Mouse (Mus musculus) cerebellum, adult 11-12 months (tissue): ENCODE measurements around the gene Simc1.
A peak's percentile ranks its signal among the peaks of the same experiment; 100 is the strongest.
"Not testable (repeated sequence)": the region's sequence is repeated elsewhere in the genome, so short reads cannot be mapped to it uniquely, and the experiment has no call there.

Source experiments
- DNase-seq: peaks from one replicate; pipeline ENCODE4 v3.0.0; 2022

The Simc1 gene

DNA sequence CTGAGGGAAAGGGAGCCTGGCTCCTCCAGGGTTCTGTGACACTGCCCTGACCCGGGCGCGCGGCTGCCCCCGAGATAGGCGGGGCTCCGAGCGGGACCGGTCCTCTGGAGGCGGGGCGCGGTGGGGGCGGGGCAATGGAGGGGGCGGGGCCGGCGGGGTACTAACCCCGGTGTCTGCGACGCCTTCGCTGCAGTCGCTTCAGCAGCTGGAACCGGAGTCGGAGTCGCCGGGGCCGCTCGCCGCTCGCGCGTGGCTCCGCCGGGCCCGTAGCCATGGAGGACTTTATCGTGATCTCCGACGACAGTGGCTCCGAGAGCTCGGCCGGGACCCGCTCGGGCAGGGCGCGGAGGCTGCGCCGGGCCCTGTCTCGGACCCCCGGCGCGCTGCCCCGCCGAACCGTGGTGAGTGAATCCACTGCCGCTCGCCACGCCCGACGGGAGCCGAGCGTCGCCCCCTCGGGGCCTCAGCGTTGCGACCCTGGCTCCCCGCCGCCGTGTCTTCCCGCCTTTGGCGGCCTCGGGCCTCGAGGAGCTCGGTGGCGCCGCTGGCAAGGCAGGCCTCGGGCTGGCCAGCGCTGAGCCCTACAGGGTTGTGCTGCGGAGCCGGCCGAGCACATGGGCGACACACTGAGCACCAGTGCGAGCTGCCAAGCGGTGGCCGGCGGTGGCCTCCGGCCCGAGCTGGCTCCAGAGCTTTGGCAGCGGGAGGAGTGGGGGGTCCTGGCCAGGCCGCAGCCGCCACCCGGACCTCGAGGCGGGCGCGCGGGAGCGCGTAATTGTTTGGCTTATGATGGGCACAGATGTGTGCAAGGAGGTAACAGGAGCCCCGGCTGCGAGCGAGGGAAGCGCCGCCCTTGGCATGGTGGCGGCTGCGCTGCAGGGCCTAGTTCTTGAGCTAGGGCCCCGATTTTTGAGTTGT, at the start of gene Simc1:
Gene Simc1, plus strand, starts transcription at position 176 of the 918 bp plus-strand sequence.
- DNase-seq: peak; percentile 75

DNA sequence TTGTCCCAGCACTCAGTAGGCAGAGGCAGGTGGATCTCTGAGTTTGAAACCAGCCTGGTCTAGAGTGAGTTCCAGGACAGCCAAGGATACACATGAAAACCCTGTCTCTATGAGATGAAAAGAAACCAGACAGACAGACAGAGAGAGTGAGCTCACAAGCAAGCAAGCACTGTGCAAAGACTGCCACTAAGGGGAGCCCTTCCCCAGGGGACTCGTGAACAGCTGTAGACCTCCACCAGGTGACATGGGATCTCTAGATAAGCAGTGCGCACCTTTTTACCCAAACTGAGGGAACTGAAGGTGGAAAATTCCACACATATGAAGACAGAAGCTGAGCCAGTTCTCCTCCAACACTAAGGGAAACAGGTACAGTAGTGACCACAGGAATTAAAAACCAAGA, 46.5 kb upstream of the Simc1 start:
- no peak for DNase-seq

DNA sequence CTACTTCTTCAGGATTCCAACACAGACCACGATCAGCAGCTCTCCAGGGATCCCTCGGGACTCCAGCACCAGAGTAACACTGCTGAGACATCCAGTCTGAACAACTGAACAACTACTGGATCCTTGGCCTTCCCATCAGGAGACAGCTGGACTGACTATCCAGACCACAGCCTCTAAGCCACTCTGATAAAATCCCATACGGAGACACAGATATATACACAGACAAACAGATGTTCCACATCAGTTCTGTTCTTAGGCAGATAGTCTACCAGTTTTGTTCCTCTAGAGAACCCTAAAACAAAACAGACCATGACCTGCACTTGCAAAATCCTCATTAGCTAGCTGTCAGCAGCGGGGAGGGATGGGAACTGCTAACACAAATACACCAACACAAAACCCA, 44.3 kb upstream of the Simc1 start:
- no peak for DNase-seq

DNA sequence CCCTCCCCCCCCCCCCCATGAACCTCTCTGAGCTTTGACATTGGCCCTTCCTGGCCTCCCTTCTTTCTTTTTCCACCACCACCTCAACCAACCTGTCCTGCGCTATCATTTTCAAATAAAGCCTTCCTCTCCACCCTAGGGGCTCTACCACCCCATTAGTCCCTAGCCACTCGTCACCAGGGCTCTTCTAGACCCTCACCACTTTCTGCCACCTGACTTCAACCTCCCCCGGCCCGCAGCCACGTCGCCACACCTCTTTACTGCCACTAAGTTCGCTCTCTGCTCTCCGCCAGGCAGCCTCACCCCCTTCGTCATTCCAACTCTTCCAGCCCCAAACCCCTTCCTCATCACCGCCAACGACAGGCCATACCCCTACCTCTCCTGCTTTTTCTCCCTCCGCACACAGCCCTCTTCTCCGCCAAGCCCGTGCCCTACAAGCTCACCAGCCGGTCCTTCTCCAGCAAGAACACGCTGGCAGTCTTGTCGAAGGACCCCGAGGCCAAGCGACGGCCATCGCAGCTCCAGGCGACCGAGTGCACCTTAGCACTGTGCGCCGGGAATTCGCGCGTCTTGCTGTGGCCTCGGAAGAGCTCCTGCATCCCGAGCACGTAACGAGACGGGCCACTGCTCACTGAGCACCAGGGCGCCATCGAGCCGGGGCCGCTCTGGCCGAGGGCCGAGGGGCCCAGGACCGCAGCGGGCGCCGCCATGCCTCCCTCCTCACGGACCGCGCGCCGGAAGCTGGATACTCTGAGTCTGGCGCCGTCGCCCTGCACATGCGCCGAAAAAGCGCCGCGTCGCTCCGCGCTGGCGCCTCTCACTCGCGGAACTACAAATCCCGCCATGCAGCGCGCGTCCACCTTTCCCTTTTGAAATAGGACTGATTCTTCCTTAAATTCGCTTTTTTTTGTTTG, 35.2 kb upstream of the Simc1 start, which contains the start of gene Thoc3:
Gene Thoc3, minus strand, starts transcription at position 752 of the 914 bp plus-strand sequence.
- DNase-seq: peak; percentile 86

DNA sequence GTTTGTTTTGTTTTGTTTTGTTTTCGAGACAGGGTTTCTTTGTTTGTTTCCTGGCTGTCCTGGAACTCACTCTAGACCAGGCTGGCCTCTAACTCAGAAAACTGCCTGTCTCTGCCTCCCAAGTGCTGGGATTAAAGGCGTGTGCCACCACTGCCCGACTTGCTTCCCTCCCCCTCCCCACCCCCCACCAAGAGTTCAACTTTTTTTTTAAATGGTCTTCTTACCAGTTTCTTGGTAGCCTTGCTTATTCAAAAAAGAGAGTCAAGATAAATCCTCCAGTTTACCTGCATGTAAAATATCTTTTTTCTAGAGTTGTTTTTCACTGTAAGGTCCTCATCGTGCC, 34.6 kb upstream of the Simc1 start:
- no peak for DNase-seq

DNA sequence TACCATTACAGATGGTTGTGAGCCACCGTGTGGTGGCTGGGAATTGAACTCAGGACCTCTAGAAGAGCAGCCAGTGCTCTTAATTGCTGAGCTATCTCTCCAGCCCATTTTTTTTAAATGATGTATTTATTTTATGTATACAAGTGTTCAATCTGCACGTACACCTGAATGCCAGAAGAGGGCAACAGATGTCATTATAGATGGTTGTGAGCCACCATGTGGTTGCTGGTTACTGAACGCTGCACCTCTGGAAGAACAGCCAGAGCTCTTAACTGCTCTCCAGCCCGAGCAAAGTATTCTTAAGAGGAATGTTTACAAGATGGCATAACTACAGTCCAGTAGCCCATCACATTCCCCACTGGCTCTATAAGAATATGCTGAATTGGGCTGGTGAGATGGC, 31.6 kb upstream of the Simc1 start:
- no peak for DNase-seq

DNA sequence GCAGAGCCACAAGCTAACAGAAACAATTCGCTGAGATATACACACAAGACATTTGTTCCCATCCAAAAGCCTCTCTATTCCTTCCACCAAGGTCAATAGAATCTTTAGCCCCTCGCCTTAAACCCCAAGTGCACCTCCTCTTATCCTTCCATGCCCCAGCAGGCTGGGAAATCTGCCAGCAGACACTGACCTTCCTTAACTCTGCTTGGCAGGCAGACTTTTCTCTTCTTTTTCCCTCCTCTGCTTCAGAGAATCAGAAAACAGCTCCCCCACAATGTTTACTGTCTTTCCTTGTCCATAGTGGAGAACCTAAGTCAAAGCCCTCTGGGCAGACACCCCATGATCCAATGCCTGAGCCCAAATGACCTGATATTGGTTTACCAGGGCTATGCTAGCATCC, 28.6 kb upstream of the Simc1 start:
- no peak for DNase-seq

DNA sequence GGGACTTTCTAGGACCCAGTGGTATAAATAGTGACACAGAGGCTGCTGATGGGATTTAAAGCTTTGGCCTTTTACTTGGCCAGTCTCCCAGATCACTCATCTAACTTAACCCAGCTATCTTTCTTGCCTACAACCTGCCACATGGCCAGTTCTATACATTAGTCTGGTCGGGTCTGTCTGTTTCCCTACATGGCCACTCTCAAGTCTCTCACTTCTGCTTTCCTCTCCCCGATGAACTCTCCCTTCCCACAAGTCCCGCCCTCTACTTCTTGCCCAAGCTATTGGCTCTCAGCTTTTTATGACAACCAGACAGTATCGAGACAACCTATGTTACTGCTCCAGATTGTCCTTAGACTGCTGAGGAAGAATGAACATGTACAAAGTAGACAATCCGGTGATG, 27.9 kb upstream of the Simc1 start:
- DNase-seq: no peak

DNA sequence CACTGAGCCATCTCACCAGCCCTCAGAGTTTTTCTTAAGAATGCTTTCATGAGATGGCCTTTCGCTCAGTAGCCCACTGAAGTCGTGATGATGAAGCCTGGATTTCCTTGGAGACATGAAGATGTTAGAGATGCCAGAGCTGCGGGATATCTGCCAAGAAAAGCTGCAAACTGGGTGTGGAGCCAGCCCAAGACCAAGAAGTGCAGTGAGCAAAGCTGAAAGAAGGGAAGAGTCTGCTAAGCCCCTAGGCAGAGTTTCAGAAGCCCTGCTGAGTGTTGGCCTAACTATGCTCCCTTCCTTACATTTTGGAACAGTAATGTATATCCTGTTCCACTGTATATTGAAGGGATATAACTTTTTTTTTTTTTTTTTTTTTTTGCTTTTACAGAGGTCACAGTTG, 24.3 kb upstream of the Simc1 start:
- no peak for DNase-seq

DNA sequence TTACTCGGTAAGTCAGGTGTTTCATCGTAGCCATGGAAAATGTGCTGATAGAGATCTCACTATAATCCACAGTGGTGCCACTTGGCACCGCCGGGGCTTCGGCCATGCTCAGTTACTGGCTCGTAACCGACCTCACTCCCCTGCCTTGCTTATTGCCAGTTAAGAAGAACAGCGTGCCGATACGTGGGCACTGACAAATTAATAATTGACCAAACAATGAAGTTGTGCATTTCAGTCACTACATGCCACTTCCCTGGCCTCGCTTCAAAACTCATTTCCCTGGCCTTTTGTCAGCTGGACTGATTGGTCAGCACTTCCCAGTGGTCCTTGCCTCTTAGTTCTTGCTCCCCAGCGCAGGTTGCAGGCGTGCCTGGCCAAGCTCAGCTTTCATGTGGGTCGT, 22.1 kb upstream of the Simc1 start:
- DNase-seq: no peak

DNA sequence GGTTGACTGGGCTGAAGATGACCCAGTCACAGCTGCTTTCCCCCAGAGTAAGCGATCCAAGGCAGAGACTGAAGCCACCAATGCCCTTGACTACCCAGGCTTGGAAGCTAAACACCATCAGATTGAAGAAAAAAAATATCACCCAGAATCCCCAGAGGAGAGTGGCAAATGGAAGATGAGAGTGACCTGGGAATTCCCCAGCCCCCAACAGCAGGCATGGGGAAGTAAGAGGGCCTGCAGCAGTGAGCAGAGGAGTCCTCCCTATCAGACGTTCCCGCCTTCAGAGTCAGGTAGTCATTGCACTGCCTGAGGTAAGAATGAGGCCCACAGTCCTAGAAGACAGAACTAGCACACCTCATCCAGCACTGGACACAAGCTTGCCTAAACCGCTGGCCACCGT, 13.2 kb upstream of the Simc1 start:
- DNase-seq: no peak

DNA sequence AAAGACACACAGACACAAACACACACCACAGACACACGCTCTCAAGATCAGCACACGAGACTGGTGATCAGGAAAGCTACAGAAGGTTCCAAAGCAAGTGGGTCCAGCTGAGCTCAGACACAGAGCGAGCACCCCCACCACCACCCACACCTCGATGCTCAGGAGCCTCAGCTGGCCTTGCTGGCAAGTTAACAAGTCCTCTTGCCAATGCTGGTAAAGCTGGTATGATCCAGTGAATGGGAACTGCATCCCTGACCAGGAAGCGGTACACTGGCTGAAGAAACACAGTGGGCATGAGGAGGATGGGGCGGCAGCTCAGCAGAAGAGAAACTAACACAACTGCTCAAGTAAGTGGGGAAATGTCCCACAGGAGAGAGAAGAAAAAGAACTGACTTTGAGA, 12.2 kb upstream of the Simc1 start:
- DNase-seq: no peak

DNA sequence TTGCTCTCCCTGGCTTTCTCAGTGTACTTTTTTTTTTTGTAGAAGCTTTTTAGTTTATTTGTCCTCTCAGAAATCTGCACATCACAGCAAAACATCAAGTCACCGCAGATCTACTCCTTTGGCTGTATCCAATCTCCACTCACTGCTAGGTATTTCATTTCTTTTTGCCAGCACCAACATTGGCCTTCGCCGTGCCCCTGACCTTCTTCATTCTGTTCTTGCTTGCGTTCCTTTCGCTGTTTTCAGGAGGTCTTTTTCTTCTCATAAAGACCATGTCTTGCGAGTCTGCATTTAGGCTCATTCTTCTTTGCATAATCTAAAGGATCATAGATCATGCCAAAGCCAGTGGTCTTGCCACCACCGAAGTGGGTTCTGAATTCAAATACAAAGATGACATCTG, 4.0 kb upstream of the Simc1 start:
- not testable (repeated sequence) for DNase-seq

DNA sequence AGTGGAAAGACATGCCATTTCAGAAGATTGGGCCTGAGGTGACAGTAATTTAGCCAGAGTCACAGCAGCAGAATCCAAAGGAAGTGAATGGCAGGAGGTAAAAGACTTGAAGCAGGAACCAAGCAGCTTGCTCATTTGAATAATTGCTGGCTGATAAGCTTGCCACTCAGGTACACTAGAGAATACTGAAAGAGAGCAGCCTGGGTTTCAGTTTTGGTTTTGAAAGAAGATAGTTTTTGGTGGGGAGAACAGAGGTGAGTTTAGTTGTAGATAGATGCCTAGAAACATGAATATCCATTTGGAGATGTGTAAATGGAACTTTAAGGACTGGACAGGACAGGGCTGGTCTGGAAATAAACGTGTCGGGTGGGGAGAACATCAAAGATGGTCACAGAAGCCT, 2.2 kb upstream of the Simc1 start:
- DNase-seq: no peak

DNA sequence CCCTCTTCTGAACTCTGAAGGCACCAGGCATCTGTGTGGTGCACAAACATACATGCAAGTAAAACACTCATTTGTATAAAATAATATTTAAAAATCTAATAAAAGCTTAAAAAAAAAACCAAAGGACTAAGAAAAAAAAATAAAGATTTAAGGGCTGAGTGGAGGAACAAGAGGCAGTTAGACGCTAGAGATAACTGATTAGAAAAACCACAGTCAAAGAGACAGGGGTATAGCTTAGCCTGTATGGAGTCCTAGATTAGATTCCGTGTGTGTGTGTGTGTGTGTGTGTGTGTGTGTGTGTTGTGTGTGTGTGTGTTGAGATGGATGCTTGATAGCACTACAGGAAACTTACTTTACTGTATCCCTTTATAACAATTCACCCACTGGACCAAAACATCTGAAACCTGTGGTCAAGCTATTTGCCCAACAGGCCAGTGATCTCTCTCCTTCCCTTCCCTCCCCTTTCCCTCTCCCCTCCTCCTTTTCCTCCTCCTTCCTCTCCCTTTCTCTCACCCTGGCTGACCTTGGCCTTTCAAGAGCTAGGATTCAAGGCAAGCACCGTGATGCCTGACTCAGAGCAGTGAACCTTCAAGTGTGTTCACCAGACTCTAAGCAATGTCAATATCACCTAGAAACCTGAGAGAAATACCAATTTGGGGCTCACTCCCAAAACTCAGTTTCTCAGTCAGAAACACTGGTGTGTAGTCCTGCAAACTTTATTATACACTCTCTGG, 1.5 kb upstream of the Simc1 start:
- DNase-seq: no peak

DNA sequence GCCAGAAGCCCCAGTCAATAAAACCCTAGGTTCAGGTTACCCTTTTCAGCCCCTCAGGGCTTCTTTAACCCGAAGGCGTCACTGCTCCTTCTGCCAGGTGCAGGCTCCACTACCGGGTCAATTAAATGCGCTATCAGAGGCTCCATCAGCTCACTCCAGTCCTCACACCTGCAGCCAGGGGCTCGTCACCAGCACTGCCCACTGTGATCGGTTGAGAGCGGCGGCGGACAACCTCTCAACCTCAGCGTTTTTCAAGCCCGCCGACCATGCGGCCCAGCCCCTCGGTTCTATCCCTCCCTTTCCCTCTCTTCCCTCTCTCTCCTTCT, 338 bp upstream of the Simc1 start:
- DNase-seq: no peak

DNA sequence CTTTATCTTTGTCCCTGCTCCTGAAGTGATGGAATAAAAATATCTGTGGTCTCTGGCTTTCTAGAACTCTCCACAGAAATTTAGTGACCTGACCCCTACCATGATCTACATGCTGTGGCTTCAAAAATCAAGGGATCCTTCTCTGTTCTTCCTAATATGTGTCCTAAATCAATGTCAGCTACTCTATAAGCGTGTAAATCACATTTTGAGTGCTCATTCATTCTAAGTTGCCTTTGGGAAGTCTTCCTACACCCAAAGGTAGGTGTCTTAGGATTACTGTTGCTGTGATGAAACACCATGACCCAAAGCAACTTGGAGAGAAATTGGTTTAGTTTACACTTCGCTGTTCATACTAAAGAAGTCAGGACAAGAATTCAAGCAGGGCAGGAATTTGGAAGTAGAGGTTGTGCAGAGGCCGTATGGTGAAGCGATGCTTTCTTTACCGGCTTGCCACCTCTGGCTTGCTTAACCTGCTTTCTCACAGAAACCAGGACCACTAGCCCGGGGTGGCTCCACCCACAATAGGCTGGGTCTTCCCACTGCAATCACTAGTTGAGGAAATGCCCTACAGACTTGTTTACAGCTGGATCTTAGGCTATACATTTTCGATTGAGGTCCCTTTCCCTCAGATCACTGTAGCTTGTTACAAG, 1.2 kb downstream of the Simc1 start:
- DNase-seq: no peak

DNA sequence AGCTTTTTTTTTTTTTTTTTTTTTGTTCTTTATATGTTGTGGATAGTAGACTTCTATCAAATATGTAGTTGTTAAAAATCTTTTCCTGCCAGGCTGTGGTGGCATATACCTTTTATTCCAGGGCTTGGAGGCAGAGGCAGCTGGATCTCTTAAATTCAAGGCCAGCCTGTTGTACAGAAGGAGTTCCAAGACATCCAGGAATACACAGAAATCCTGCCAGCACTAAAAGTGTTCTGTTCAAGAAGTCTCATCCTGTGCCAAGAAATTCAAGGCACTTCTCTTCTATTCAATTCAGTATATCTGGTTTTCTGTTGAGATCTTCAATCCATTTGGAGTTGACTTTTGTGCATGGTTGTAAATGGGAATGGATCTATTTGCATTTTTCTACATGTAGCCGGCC, 2.3 kb downstream of the Simc1 start:
- no peak for DNase-seq

DNA sequence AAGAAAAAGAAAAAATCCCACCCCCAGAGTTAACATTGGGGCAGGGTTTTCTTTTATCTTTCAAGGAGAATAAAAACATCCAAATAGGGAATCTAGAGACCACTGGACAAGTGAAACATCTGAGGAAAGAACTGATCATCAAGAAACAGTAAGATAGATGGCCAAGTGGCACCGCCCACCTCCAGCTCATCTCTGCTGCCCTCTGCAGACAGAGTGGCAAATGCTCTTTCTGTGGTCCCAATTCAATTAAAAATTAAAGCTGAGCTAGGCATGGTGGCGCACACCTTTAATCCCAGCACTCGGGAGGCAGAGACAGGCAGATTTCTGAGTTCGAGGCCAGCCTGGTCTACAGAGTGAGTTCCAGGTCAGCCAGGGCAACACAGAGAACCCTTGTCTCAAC, 16.6 kb downstream of the Simc1 start:
- DNase-seq: no peak

DNA sequence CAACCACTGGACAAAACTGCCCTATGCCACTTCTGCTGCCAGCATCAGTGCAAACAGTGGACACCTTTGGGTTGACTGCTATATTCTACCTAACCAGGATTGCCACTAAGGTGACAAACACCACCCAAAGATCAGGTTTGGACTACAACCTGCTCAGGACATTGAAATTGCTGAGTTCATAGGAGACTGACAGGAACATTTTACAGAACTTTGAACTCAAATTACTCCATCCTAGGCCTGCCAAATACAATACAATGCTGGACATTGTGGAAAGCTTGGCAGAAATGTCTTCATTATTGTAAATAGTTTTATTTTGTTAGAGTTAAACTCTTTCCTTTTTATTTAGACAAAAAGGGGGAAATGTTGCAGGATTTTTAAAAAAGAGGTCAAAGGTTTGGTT, 17.6 kb downstream of the Simc1 start:
- no peak for DNase-seq

DNA sequence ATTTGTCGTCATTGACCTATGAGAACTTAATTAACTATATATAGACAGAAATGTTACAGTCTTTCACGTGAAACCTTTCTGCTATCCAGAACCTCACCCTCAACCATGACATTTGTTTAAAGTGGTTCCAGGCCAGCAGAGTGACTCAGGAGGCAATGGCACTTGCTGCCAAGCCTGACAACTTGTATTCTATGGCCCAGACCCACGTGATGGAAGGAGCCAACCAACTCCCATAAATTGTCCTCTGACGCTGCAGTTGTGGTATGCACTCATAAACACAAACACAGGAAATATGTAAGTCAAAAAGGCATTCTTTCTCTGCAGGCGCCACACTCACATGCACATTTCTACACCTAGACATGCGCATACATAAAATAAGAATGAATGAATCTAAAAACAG, 23.6 kb downstream of the Simc1 start:
- DNase-seq: no peak

DNA sequence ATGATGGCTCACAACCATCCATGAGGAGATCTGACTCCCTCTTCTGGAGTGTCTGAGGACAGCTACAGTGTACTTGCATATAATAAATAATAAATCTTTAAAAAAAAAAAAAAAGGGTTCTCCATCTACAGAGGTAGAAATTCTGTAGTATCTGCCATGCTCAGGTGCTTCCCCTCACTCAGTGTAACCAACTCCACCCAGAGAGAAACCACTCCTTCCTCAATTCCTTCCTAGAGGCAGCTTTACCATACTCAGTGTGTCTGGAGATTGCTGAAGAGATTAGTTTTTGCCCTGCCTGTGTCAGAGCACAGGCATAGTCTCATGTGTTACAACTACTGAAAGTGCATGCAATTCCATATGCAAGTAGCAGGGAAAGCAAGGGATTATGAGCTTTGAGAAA, 28.6 kb downstream of the Simc1 start:
- no peak for DNase-seq

DNA sequence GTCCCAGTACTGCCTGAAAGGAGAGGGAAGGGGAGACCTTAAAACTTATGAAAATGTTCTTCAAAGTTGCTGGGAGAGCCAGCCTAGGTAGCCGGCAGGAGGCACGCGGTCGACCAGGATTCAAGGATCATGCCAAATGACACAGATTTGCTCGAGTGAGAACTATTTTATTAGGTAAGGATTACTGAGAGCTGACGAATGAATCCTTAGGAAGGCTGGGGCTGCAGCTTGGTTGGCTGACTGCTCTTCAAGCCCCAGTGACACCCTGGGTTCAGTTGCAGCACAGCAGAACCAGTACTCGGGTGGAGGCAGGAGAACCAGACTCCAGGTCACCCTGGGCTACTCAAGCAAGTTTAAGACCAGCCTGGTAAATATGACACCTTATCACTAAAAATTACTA, 44.5 kb downstream of the Simc1 start:
- DNase-seq: no peak
